Mouse (Mus musculus) heart, embryonic 11.5 days (tissue): ENCODE results near the gene Gm17018. TPM values are rescaled to one million over a fixed set of nuclear protein-coding genes. Genes with fewer than 3 reads are reported as not detected.

Source experiments
- ATAC-seq: fragments of 200-750 bp; cut with Nextera tagmentation; replicated peaks from 2 replicates; pipeline ENCODE4 v1.8.0; 2017; ENCODE audit warnings: moderate library complexity; ENCODE audit not compliant: insufficient number of reproducible peaks, low FRiP score, low TSS enrichment
- H3K27ac ChIP-seq: fragments of 300-500 bp; sonication (generic); 2 replicates; pipeline ENCODE4 v1.5.1; 2014; ENCODE audit warnings: mild to moderate bottlenecking, low read depth, low read length
- H3K27me3 ChIP-seq: fragments of 300-500 bp; sonication (generic); 2 replicates; pipeline ENCODE4 v1.6.1; 2014; ENCODE audit warnings: mild to moderate bottlenecking, low read length, mixed read lengths; ENCODE audit not compliant: control insufficient read depth, insufficient read depth
- H3K36me3 ChIP-seq: fragments of 300-500 bp; sonication (generic); 2 replicates; pipeline ENCODE4 v1.6.1; 2014; ENCODE audit warnings: mild to moderate bottlenecking, low read length, moderate library complexity, mixed read lengths; ENCODE audit not compliant: control insufficient read depth, insufficient read depth
- H3K4me1 ChIP-seq: fragments of 300-500 bp; sonication (generic); 2 replicates; pipeline ENCODE4 v1.6.1; 2014; ENCODE audit warnings: low read length; ENCODE audit not compliant: control insufficient read depth, insufficient read depth
- H3K4me2 ChIP-seq: fragments of 300-500 bp; sonication (generic); 2 replicates; pipeline ENCODE4 v1.6.1; 2014; ENCODE audit warnings: mild to moderate bottlenecking, moderate library complexity
- H3K4me3 ChIP-seq: fragments of 300-500 bp; sonication (generic); 2 replicates; pipeline ENCODE4 v1.5.1; 2014; ENCODE audit warnings: low read depth, low read length
- H3K9ac ChIP-seq: fragments of 300-500 bp; sonication (generic); 2 replicates; pipeline ENCODE4 v1.6.1; 2014; ENCODE audit warnings: mild to moderate bottlenecking, low read depth, low read length, moderate library complexity
- H3K9me3 ChIP-seq: fragments of 300-500 bp; sonication (generic); replicated peaks from 2 replicates; pipeline ENCODE4 v1.6.1; 2016; ENCODE audit warnings: low read length; ENCODE audit not compliant: control insufficient read depth
- WGBS: fragments of 180-500 bp; shearing (Covaris S2); extraction: QIAGEN DNeasy Blood & Tissue Kit; methylation state at CpG from one replicate; pipeline ENCODE4 v1.1.7; 2014; ENCODE audit not compliant: insufficient replicate concordance; 5-methylcytosine and 5-hydroxymethylcytosine counted together
- polyA plus RNA-seq: library from polyadenylated mRNA; unstranded; fragments of >200 nt; fragmentation: Nextera tagmentation; extraction: Ambion mirVana; gene quantifications from 2 replicates; pipeline ENCODE4 v1.2.1, GENCODE M21; 2014

Gene Gm17018
- polyA plus RNA-seq, 1 experiment from 2014 or later, result 35.1 TPM

GRCm38 (mm10) chr19:45530200-45530995 lies 30.0 kb upstream of the Gm17018 start:
- Histone ChIP-seq H3K9ac (no peak overlapping the region), H3K9me3 (no peaks in the 10 kb centered on the region), H3K4me2 (no peak overlapping the region), H3K36me3 (0 out of 2 replicates have a peak, but pooled peaks cover 3% of the 10 kb centered on the region), H3K27me3 (peaks cover 5% of the 10 kb centered on the region; the same call in 1 of the 2 replicates), H3K4me3 (no peak overlapping the region), H3K27ac (peak overlapping the region; percentile 65), H3K4me1 (peaks cover 30% of the 10 kb centered on the region)
- no peak for ATAC-seq
- 65% methylated on average over 15 of the region's 15 CpGs for WGBS

- WGBS, result 45% methylated on average over 6 of the region's 6 CpGs
- H3K36me3 ChIP-seq, result 0 out of 2 replicates have a peak, but pooled peaks cover 3% of the 10 kb centered on the region
- H3K4me1 ChIP-seq, result peaks cover 30% of the 10 kb centered on the region
Measured at GRCm38 (mm10) chr19:45531554-45531953, 28.9 kb upstream of the Gm17018 start.

GRCm38 (mm10) chr19:45533617-45534016 lies 26.8 kb upstream of the Gm17018 start:
- no peak overlapping the region for H3K9ac ChIP-seq
- 55% methylated on average over 7 of the region's 7 CpGs for WGBS
- H3K27ac ChIP-seq, result no peak overlapping the region
- ATAC-seq, result no peak
- 0 out of 2 replicates have a peak, but pooled peaks cover 1% of the 10 kb centered on the region for H3K36me3 ChIP-seq
- H3K4me3 ChIP-seq, result no peak overlapping the region
- H3K4me2 ChIP-seq, result no peak overlapping the region
- peaks cover 19% of the 10 kb centered on the region for H3K27me3 ChIP-seq
- H3K9me3 ChIP-seq, result no peaks in the 10 kb centered on the region
- H3K4me1 ChIP-seq, result peaks cover 30% of the 10 kb centered on the region

More at GRCm38 (mm10) chr19:45531554-45531953, 28.9 kb upstream of the Gm17018 start:
- Histone ChIP-seq H3K4me2 (no peak overlapping the region), H3K27ac (peak overlapping the region; percentile 29; the same call in 1 of the 2 replicates), H3K27me3 (peaks cover 12% of the 10 kb centered on the region), H3K9ac (no peak overlapping the region), H3K9me3 (no peaks in the 10 kb centered on the region), H3K4me3 (no peak overlapping the region)
- ATAC-seq, result no peak

- H3K27ac ChIP-seq, result no peak overlapping the region
- H3K4me3 ChIP-seq, result no peak overlapping the region
- H3K4me2 ChIP-seq, result no peak overlapping the region
- no peaks in the 10 kb centered on the region for H3K9me3 ChIP-seq
- ATAC-seq, result no peak
- no peaks in the 10 kb centered on the region for H3K36me3 ChIP-seq
- 70% methylated on average over 8 of the region's 8 CpGs for WGBS
- no peak overlapping the region; the same call in 1 of the 2 replicates for H3K9ac ChIP-seq
- peaks cover 29% of the 10 kb centered on the region for H3K27me3 ChIP-seq
- H3K4me1 ChIP-seq, result peaks cover 14% of the 10 kb centered on the region
Measured at GRCm38 (mm10) chr19:45535214-45535735, 25.1 kb upstream of the Gm17018 start.

GRCm38 (mm10) chr19:45535929-45536328 lies 24.5 kb upstream of the Gm17018 start:
- Histone ChIP-seq H3K36me3 (no peaks in the 10 kb centered on the region), H3K4me1 (peaks cover 8% of the 10 kb centered on the region), H3K9me3 (no peaks in the 10 kb centered on the region), H3K4me3 (no peak overlapping the region), H3K4me2 (no peak overlapping the region), H3K9ac (no peak overlapping the region), H3K27me3 (peaks cover 35% of the 10 kb centered on the region), H3K27ac (no peak overlapping the region)
- 29% methylated on average over 6 of the region's 6 CpGs for WGBS
- no peak for ATAC-seq

- Histone ChIP-seq H3K27me3 (peaks cover 49% of the 10 kb centered on the region), H3K4me1 (peaks cover 5% of the 10 kb centered on the region; the same call in 1 of the 2 replicates), H3K4me2 (no peak overlapping the region), H3K9me3 (no peaks in the 10 kb centered on the region), H3K9ac (no peak overlapping the region), H3K27ac (no peak overlapping the region), H3K4me3 (no peak overlapping the region), H3K36me3 (no peaks in the 10 kb centered on the region)
- 57% methylated on average over 1 of the region's 1 CpGs for WGBS
- ATAC-seq, result no peak
Measured at GRCm38 (mm10) chr19:45537505-45537904, 22.9 kb upstream of the Gm17018 start.

- ATAC-seq, result no peak
- H3K4me1 ChIP-seq, result peaks cover 7% of the 10 kb centered on the region
- peak overlapping the region; percentile 44 for H3K4me3 ChIP-seq
- H3K36me3 ChIP-seq, result no peaks in the 10 kb centered on the region
- WGBS, result 30% methylated on average over 8 of the region's 8 CpGs
- no peak overlapping the region for H3K27ac ChIP-seq
- H3K9ac ChIP-seq, result no peak overlapping the region
- H3K27me3 ChIP-seq, result peaks cover 61% of the 10 kb centered on the region
- H3K9me3 ChIP-seq, result no peaks in the 10 kb centered on the region
- H3K4me2 ChIP-seq, result peak overlapping the region; percentile 78
Measured at GRCm38 (mm10) chr19:45540657-45541408, 19.6 kb upstream of the Gm17018 start.

- Histone ChIP-seq H3K27ac (no peak overlapping the region), H3K36me3 (no peaks in the 10 kb centered on the region), H3K4me1 (peaks cover 7% of the 10 kb centered on the region), H3K27me3 (peaks cover 64% of the 10 kb centered on the region), H3K9ac (peak overlapping the region; percentile 25), H3K4me3 (peak overlapping the region; percentile 44), H3K4me2 (peak overlapping the region; percentile 78), H3K9me3 (no peaks in the 10 kb centered on the region)
- ATAC-seq, result no peak
- WGBS, result under 1% methylated on average over 56 of the region's 58 CpGs
Measured at GRCm38 (mm10) chr19:45541409-45542041, 18.9 kb upstream of the Gm17018 start.
